Mouse (Mus musculus): ENCODE data around the gene Fam189b. TPM values are rescaled to one million over a fixed set of nuclear protein-coding genes. Genes with fewer than 3 reads are reported as not detected.
"Not testable (repeated sequence)": the region's sequence is repeated elsewhere in the genome, so short reads cannot be mapped to it uniquely, and the experiment has no call there.

Fam189b gene
- polyA plus RNA-seq, 1 experiment: 2.0 TPM

DNA sequence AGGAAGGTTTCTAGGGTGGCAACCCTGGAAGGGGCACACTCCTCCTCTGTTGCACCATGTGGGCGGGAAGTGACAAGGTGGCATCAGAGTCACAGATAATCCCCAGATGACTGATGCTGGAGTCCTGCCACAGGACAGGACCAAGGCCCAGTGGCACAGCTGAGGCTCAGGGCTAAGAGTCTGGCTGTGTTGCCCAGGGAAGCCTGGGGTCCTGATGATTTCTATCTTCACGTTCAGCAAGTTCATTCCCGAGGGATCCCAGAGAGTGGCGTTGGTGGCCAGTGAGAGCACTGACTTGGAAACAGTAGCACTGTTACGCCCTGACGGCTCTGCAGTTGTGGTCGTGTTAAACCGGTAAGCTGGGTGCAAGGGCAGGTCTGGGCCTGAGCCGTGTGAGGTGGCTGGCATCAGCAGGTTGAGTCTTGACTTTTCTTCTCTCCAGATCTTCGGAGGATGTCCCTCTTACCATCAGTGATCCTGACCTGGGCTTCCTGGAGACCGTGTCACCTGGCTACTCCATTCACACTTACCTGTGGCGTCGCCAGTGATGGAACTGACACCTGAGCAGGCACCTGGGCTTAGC is 25.2 kb downstream of the Fam189b start:
- Histone ChIP-seq H3K27ac (replicated peaks; ENCODE audit: low read depth, low read length) (no peak overlapping the region), H3K4me3 (ENCODE audit: insufficient read depth, low read depth, low read length) (no peak overlapping the region), H3K4me1 (ENCODE audit: control insufficient read depth, insufficient read depth, insufficient read length, low read length) (peaks cover 3% of the 10 kb centered on the region; the same call in 1 of the 2 replicates)

GRCm38 (mm10) chr3:89208736-89209135 is 25.8 kb downstream of the Fam189b start:
- no peaks in the 10 kb centered on the region for H3K4me1 ChIP-seq (ENCODE audit: control insufficient read depth, insufficient read depth, insufficient read length, low read length)
- H3K4me3 ChIP-seq (ENCODE audit: insufficient read depth, low read depth, low read length): no peak overlapping the region
- no peak overlapping the region for H3K27ac ChIP-seq (replicated peaks; ENCODE audit: low read depth, low read length)

- Histone ChIP-seq H3K27ac (replicated peaks; ENCODE audit: low read depth, low read length) (no peak overlapping the region), H3K4me1 (ENCODE audit: control insufficient read depth, insufficient read depth, insufficient read length, low read length) (no peaks in the 10 kb centered on the region), H3K4me3 (ENCODE audit: insufficient read depth, low read depth, low read length) (no peak overlapping the region)
These were observed 26.8 kb downstream of the Fam189b start for GRCm38 (mm10) chr3:89209731-89210130.

DNA sequence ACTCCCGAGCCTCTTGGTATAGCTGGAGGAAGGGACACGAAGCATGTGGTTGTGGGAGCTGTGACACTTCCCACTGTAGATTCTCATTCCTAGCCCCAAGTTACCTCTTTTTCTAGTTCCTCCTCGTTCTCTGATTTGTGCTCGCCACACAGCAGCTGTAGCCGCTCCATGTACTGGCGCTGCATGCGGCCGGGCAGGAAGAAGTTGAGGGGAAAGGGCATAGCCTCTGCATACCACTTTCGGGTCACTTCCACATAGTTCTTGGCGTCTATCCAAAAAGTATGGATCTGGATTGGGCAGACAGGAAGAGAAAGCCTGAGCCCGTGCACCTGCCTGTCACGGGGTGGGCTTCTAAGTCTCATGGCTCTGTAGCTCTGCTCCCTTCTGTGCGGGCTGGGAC is 27.2 kb downstream of the Fam189b start:
- no peak overlapping the region for H3K27ac ChIP-seq (replicated peaks; ENCODE audit: low read depth, low read length)
- H3K4me3 ChIP-seq (ENCODE audit: insufficient read depth, low read depth, low read length): no peak overlapping the region
- no peaks in the 10 kb centered on the region for H3K4me1 ChIP-seq (ENCODE audit: control insufficient read depth, insufficient read depth, insufficient read length, low read length)

- Histone ChIP-seq H3K27ac (replicated peaks; ENCODE audit: low read depth, low read length) (no peak overlapping the region), H3K4me1 (ENCODE audit: control insufficient read depth, insufficient read depth, insufficient read length, low read length) (no peaks in the 10 kb centered on the region), H3K4me3 (ENCODE audit: insufficient read depth, low read depth, low read length) (no peak overlapping the region)
These were observed 27.8 kb downstream of the Fam189b start for GRCm38 (mm10) chr3:89210731-89211130.

- H3K4me1 ChIP-seq (ENCODE audit: control insufficient read depth, insufficient read depth, insufficient read length, low read length): no peaks in the 10 kb centered on the region
- peak overlapping the region; percentile 84 for H3K4me3 ChIP-seq (ENCODE audit: insufficient read depth, low read depth, low read length)
- peak overlapping the region; percentile 84 for H3K27ac ChIP-seq (replicated peaks; ENCODE audit: low read depth, low read length)
These were observed 31.0 kb downstream of the Fam189b start for GRCm38 (mm10) chr3:89213803-89214530.

- H3K27ac ChIP-seq (replicated peaks; ENCODE audit: low read depth, low read length): peak within 1 kb of the TSS; percentile 75
- H3K4me3 ChIP-seq (ENCODE audit: insufficient read depth, low read depth, low read length): peak within 1 kb of the TSS; percentile 84
- no peaks in the 10 kb centered on the region for H3K4me1 ChIP-seq (ENCODE audit: control insufficient read depth, insufficient read depth, insufficient read length, low read length)
These were observed 31.9 kb downstream of the Fam189b start, which contains the start of gene Thbs3 for GRCm38 (mm10) chr3:89214681-89215411. Gene Thbs3, plus strand, starts transcription at chr3:89215180.

- Histone ChIP-seq H3K4me1 (ENCODE audit: control insufficient read depth, insufficient read depth, insufficient read length, low read length) (no peaks in the 10 kb centered on the region), H3K27ac (replicated peaks; ENCODE audit: low read depth, low read length) (no peak overlapping the region), H3K4me3 (ENCODE audit: insufficient read depth, low read depth, low read length) (peak overlapping the region; percentile 29; the same call in 1 of the 2 replicates)
These were observed 32.9 kb downstream of the Fam189b start for GRCm38 (mm10) chr3:89215853-89216252.

DNA sequence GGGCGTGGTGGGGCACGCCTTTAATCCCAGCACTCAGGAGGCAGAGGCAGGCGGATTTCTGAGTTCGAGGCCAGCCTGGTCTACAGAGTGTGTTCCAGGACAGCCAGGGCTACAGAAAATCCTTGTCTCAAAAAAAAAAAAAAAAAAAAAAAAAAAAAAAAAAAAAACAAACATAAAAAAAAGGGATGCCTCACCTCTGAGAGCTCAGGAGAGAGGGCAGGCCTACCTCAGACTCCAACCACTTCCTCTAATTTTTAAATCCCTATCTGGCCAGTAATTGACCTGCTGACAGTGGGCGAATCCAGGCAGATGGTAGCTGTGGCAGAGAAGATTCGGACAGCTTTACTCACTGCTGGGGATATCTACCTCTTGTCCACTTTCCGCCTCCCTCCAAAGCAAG is 33.5 kb downstream of the Fam189b start:
- not testable (repeated sequence) for H3K4me1 ChIP-seq (ENCODE audit: control insufficient read depth, insufficient read depth, insufficient read length, low read length); H3K27ac ChIP-seq (replicated peaks; ENCODE audit: low read depth, low read length); H3K4me3 ChIP-seq (ENCODE audit: insufficient read depth, low read depth, low read length)

GRCm38 (mm10) chr3:89218271-89218670 is 35.3 kb downstream of the Fam189b start:
- no peak overlapping the region for H3K27ac ChIP-seq (replicated peaks; ENCODE audit: low read depth, low read length)
- H3K4me3 ChIP-seq (ENCODE audit: insufficient read depth, low read depth, low read length): no peak overlapping the region
- H3K4me1 ChIP-seq (ENCODE audit: control insufficient read depth, insufficient read depth, insufficient read length, low read length): no peaks in the 10 kb centered on the region

GRCm38 (mm10) chr3:89219546-89219945 is 36.6 kb downstream of the Fam189b start:
- H3K4me1 ChIP-seq (ENCODE audit: control insufficient read depth, insufficient read depth, insufficient read length, low read length): no peaks in the 10 kb centered on the region
- no peak overlapping the region for H3K4me3 ChIP-seq (ENCODE audit: insufficient read depth, low read depth, low read length)
- H3K27ac ChIP-seq (replicated peaks; ENCODE audit: low read depth, low read length): no peak overlapping the region

DNA sequence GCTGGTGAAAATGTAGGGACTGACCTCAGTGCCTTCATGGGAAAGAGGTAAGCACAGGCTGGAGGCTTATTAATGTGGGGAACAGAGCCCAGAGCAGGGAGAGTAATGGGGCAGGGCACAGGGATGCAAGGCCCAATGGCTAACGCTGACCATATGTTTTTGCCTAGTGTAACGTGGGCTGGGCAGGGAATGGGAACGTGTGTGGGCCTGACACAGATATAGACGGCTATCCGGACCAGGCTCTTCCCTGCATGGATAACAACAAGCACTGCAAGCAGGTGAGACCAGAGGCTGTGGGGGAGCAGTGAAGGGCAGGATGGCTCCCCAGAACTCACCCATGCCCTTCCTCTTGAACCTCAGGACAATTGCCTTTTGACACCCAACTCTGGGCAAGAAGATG is 38.2 kb downstream of the Fam189b start:
- no peaks in the 10 kb centered on the region for H3K4me1 ChIP-seq (ENCODE audit: control insufficient read depth, insufficient read depth, insufficient read length, low read length)
- H3K27ac ChIP-seq (replicated peaks; ENCODE audit: low read depth, low read length): no peak overlapping the region
- no peak overlapping the region for H3K4me3 ChIP-seq (ENCODE audit: insufficient read depth, low read depth, low read length)

DNA sequence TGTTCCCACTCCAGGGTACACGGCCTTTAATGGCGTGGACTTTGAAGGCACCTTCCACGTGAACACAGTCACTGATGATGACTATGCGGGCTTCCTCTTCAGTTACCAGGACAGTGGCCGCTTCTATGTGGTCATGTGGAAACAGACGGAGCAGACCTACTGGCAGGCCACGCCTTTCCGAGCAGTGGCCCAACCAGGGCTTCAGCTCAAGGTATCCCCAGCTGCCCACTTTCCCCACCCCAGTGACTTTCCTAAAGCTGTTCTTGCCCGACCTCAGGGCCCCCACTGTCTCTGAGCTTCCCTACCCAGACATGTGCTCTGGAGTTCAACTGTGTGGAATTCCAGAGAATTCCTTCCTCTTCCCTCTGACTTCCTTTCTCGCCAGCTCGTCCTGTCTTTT is 41.9 kb downstream of the Fam189b start:
- Histone ChIP-seq H3K4me3 (ENCODE audit: insufficient read depth, low read depth, low read length) (no peak overlapping the region), H3K4me1 (ENCODE audit: control insufficient read depth, insufficient read depth, insufficient read length, low read length) (0 out of 2 replicates have a peak, but pooled peaks cover 3% of the 10 kb centered on the region), H3K27ac (replicated peaks; ENCODE audit: low read depth, low read length) (no peak overlapping the region)

- Histone ChIP-seq H3K27ac (replicated peaks; ENCODE audit: low read depth, low read length) (no peak overlapping the region), H3K4me3 (ENCODE audit: insufficient read depth, low read depth, low read length) (no peak overlapping the region), H3K4me1 (ENCODE audit: control insufficient read depth, insufficient read depth, insufficient read length, low read length) (0 out of 2 replicates have a peak, but pooled peaks cover 3% of the 10 kb centered on the region)
These were observed 42.4 kb downstream of the Fam189b start for GRCm38 (mm10) chr3:89225321-89225815.

GRCm38 (mm10) chr3:89225918-89226317 is 43.0 kb downstream of the Fam189b start:
- H3K27ac ChIP-seq (replicated peaks; ENCODE audit: low read depth, low read length): no peak overlapping the region
- H3K4me1 ChIP-seq (ENCODE audit: control insufficient read depth, insufficient read depth, insufficient read length, low read length): 0 out of 2 replicates have a peak, but pooled peaks cover 3% of the 10 kb centered on the region

More at GRCm38 (mm10) chr3:89225918-89226317, 43.0 kb downstream of the Fam189b start:
- no peak overlapping the region for H3K4me3 ChIP-seq (ENCODE audit: insufficient read depth, low read depth, low read length)

All from brown adipose tissue, adult 24 weeks (tissue).